Mouse (Mus musculus): Measurements from ENCODE around the gene Ppp1r37. TPM values are rescaled to one million over a fixed set of nuclear protein-coding genes. Genes with fewer than 3 reads are reported as not detected.
A peak's percentile ranks its signal among the peaks of the same experiment; 100 is the strongest.

Ppp1r37 gene
- polyA plus RNA-seq, 1 experiment, result 104 TPM

- DNase-seq (ENCODE audit: low read depth), result no peak
Measured at GRCm38 (mm10) chr7:19572926-19573775, 10.3 kb upstream of the Ppp1r37 start.

DNA sequence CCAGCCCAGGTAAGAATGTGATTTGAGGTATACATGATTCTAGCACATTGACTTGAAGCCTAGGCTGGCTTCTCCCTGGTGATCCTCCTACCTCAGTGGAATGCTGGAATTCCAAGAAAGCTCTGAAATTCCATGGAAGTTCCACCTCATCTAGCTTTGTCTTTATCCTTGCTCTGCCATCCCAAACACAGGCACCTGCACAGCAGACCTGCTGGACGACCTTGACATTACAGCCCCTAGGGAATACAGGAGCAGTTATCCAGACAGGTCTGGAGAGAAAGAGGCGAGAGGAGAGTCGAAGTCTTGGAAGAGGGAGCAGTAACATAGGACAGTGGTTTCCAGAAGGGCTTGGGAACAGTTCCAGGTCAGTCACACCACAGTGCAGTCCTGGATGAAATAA is 6.8 kb upstream of the Ppp1r37 start:
- DNase-seq (ENCODE audit: low read depth), result no peak

- DNase-seq (ENCODE audit: low read depth), result no peak
Measured at GRCm38 (mm10) chr7:19567426-19567825, 4.5 kb upstream of the Ppp1r37 start.

- DNase-seq (ENCODE audit: low read depth), result no peak
Measured at GRCm38 (mm10) chr7:19565803-19566202, 2.9 kb upstream of the Ppp1r37 start.

DNA sequence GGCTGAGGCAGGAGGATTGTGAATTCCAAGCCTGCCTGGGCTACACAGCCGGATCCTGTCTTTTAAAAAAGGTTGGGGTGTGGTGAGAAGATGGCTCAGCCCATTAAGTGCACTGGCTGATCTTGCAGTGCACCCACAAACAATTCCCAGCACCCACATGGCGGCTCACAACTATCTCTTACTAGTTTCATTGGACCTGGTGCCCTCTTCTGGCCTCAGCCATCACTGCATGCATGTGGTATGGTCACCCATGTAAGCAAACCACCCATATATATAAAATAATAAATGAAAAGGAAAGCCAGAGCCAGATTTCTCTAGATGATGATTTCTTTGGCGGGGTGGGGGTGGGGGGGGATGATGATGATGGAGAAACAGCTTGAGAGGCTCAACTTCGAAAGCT is 1.6 kb upstream of the Ppp1r37 start:
- no peak for DNase-seq (ENCODE audit: low read depth)

DNA sequence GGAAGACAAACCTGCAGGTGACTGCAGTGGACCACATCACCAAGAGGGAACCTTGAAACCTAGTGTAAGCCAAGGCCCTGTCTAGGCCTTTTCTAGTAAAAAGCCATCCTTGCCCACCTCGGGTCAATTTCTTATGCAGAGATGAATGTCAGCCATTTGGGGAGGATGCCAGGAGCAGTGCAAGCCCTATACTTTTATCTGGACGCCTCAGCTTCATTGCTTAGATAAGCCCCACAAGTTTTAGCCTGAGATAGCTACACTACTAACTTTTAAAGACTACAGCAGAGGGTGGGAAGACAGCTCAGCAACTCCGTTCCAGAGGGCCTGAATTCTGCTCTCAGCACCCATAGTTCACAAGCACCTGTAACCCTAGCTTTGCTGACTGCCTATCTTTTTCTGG is 1.0 kb upstream of the Ppp1r37 start:
- DNase-seq (ENCODE audit: low read depth), result no peak

DNA sequence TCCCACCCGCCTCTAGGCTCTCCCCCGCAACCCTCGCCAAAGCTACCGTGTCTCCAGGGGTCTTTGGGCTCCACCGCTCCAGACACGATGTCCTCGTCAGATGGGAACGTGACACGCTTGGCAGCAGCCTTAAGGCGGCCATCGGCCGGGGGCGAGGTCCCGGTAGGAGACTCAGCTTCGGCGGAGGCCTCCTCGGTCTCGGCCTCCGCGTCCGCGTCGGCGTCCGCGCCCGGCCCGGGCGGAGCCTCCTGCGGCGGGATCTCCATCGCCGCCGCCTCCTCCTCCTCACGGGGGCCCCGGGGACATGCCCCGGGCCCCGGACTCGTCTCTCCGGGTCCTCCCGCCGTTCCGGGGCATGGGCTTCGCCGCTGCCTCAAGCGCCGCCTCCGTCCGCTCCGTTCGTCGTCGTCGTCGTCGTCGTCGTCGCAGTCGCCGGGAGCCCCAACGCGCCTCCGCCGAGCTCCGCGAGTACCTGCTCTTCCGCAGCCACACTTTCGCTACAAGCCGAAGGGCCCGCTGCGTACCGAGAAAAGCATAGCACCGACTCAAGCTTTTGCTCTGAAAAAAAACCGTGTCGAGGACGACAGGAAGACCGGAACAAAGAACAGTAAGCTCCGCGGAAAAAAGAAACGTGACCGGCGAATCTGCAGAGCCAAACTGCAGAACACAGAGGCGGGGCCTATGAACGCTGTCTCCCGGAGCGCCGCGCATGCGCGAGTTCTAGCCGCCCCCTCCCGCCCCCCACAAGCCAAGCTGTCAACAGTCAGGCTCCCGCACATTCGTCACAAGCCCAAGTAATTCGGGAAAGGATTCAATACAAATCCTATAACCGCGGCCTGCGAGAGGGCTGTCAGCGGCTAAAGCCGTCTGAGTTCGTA is 872 bp downstream of the Ppp1r37 start:
- no peak for DNase-seq (ENCODE audit: low read depth)

DNA sequence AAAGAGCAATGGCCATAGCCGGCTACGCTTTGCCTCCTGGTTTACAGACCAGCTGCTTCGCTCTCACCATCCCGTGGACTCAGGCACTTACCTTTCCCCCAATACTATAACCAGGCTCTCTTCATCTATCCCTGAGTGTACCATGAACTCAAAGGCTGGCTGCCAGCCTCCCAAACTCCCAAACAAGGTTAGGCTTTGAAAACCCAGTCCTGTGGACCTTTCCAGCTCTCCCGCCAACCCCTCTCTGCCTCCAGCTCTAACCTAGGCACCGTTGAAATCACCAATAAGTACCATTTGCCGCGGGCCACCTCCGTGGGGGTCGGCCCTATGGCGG is 1.5 kb downstream of the Ppp1r37 start:
- DNase-seq (ENCODE audit: low read depth), result no peak

DNA sequence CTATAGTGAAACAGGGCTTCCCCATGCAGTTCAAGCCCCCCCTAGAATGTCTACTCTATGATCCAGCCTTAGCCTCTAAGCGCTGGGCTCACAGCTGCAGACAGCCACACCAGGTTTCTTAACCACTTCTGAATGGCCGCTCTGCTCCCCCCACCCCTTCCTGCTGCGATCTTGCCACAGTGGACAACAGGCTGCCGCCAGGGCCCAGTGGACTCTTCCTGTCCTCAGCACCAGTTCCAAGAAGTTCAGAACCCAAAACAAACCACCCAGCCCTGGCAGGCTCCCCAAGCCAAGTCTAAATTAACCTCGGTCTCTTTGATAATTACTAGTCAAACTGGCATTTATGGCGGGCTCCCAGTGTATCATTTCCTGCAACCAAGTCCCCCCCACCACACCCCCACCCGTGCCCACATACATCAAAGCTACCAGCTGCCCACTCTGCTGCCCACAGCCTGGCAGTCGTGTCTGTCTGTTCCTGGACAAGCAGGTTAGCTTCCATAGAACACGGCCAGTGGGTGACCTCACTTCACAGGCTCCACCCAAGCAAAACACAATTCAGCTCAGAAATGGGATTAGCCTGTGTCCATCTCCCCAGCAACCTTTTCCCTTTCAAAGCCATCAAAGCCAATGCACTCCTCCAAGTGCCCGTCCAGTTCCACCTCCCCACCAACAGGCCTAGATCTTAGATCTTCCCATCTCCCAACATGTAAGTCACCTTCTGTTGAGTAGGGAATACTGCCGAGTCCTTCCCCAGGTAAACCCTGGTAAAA is 2.2 kb downstream of the Ppp1r37 start:
- DNase-seq (ENCODE audit: low read depth), result no peak

GRCm38 (mm10) chr7:19558965-19559364 is 3.9 kb downstream of the Ppp1r37 start:
- no peak for DNase-seq (ENCODE audit: low read depth)

DNA sequence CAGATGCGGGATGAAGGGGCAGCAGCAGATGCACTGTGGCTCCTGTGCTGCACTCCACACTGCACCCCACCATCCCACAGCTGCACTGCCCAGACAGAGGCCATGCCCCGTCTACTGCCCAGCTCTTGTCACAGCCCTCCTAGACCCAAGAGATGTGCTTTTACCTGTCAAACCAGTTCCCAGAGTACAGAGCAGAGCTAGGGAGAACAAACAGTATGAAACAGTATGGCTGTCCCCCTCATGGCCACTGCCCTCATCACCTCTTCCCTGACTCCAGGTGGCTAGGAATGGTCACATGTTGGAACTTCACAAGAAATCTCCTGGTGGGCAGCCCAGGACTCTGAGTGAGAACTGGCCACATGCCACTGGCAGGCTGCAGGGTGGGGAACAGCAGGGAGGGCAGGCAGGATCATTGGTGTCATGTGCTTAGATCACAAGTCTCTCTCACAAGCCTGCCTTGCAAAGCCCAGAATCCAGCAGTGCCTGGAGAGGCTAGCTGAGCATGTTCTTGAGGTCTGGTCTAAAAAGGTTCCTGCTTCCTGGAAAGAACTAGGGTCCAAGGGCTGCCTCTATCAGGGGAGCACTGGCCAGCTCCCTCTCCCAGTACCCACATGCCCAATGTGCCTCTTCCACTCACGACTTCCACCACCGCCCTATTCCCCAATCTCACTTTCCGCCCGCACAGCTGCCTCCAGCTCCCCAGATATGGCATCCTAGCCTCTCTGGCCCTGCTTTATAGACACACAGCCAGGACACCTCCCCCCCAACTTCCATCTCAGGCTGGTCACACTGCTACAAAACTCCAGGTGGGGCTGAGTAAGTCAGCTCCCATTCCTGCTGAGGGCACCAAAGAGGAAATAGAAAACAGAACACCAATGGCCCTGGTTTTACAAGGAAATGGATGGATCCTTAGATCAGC is 4.6 kb downstream of the Ppp1r37 start:
- DNase-seq (ENCODE audit: low read depth), result no peak

DNA sequence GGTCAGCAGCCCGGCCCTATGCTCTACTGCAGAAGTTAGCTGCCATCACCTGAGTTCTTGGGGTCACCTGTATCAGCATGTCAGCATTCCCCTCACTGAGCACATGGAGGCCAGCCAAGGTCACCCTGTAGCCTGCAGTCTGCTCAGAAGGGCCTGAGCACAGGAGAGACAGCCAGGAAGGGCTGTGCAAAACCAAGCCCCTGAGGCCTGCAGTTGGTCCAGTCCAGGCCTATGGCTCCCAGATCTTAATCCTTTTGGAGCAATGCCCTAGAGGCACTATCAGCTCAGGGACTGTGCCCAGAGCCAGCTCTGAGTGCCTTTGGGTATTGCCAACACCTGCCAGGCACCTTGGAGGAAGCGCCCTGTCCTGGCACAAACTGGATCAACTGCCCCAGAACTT is 5.8 kb downstream of the Ppp1r37 start:
- DNase-seq (ENCODE audit: low read depth), result no peak

DNA sequence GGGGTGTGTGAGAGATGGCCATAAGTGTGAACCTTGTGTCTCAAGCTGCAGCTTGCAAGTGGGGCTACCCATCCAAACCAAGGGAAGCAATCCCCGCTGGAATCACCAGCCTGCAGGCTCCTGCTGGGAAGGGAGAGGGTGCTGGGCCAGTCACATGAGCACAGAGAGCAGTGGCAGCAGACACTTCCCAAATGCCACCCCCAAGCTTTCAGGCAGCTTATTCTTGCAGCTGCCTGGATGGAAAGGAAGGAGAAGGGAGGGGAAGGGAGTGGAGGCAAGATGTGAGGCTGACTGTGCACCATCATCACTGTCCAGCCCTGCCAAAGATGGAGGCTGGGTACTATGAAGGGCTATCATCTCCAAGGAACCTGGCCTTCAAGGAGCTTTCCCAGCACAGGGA is 8.7 kb downstream of the Ppp1r37 start:
- no peak for DNase-seq (ENCODE audit: low read depth)

- DNase-seq (ENCODE audit: low read depth), result no peak
Measured at GRCm38 (mm10) chr7:19552443-19552842, 10.4 kb downstream of the Ppp1r37 start.

GRCm38 (mm10) chr7:19551634-19552033 is 11.2 kb downstream of the Ppp1r37 start:
- DNase-seq (ENCODE audit: low read depth), result peak; percentile 52

DNA sequence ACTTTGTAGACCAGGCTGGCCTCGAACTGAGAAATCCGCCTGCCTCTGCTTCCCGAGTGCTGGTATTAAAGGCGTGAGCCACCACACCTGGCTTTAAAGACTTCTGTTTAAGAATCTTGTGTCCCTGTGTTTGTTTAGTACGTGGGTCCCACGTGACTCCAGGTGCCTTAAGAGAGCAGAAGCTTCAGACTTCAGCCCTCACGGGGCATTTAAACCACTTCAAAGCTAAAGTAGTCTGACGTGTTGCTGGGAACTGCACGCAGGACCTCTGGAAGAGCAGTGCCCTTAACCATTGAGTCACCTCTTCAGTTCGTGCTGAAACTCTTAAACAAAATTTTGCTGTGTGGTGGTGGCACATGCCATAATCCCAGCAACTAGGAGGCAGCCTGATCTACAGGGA is 13.5 kb downstream of the Ppp1r37 start:
- no peak for DNase-seq (ENCODE audit: low read depth)

DNA sequence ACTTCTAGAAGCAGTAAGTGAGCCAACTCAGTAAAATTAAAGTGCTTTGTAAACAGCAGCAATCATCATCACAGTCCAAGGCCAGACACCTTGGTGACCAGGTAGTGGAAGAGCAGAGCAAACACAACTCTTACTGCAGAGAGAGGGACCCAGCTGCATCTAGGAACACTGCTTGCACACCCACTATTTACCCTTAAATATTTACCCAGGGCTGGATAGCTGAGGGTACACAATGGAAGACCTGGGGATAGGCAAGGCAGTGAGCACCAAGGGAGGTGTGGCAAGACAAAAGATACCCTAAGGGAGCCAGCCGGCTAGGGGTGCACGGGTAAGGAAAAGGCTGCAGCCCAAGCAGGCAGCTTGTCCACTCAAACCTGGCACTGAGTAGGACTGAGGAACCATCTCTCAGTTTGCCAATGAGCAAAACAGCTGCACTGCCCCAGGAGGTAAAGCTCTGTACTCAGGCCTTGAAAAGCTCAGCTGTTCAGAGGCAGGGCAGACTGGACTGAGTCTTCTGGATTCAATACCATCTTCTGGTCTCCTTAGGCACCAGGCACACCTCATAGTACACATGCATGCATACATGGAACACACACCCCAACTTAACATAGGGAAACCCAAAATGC is 15.4 kb downstream of the Ppp1r37 start:
- no peak for DNase-seq (ENCODE audit: low read depth)

- no peak for DNase-seq (ENCODE audit: low read depth)
Measured at GRCm38 (mm10) chr7:19546007-19546406, 16.9 kb downstream of the Ppp1r37 start.

DNA sequence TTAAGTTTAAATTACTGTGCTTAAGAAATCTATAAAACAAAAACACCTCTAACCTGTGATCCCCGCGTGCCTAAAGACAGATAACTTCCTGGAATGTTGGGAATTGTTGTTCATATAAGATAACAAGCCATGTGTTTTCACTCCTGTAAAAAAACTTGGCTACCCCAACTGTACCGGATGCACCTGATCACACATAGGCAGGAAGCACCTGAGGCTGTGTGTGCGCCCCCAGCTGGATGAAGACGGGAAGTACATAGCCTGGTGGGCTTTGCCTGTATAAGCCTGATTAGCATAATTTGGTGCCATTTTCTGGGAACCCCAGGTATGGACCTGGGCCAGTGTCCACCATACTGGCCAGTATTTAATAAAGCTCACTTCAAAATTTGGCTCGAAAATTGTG is 19.3 kb downstream of the Ppp1r37 start:
- DNase-seq (ENCODE audit: low read depth), result no peak

DNA sequence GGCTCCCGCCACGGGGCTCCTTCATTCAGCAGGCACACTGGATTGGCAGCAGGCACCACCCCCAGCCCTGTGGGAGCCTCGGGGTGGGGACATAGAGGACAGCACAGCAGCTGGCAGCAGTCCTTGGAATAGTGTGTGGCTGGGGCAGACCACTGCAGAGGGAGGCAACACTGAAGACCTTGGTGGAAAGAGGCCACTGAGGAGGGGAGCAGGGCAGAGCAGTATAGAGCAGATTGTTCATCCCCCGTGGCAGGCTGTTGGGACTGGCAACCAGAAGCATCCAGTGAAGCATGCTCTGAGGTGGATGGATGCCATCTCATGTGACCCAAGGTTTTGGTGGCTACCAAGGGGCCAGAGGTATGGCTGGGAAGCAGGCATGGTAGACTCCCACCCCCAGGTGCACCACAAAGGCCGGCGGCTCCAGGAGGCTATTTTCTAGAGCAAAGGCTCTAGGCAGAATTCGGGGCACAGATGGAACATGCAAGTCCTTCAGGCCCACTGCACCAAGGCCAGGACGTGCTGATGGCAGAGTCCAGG is 20.7 kb downstream of the Ppp1r37 start:
- DNase-seq (ENCODE audit: low read depth), result no peak

All from gonadal fat pad, adult 2 months (tissue).